Mouse (Mus musculus) liver, embryonic 11.5 days (tissue): ENCODE measurements at regions not wholly inside any gene's neighbourhood (a gene's known extent, or its start where the extent isn't known, plus 50 kb on each side); places are given as distances from the start of the nearest gene placed in this dataset.

Experiments
- ATAC-seq: fragments of 200-750 bp; cut with Nextera tagmentation; replicated peaks from 2 replicates; pipeline ENCODE4 v1.8.0; 2017; ENCODE audit warnings: moderate number of reproducible peaks, mild to moderate bottlenecking, moderate TSS enrichment, moderate library complexity; ENCODE audit not compliant: low FRiP score
- DNase-seq: peaks from one replicate; pipeline ENCODE4 v3.0.0-alpha.2; 2017; ENCODE audit warnings: low spot score
- H3K27ac ChIP-seq: fragments of 300-500 bp; sonication (generic); 2 replicates; pipeline ENCODE4 v1.5.1; 2014; ENCODE audit warnings: mild to moderate bottlenecking, low read depth, low read length, control low read depth
- H3K27me3 ChIP-seq: fragments of 300-500 bp; sonication (generic); replicated peaks from 2 replicates; pipeline ENCODE4 v1.6.1; 2014; ENCODE audit warnings: low read length, mixed read lengths; ENCODE audit not compliant: control insufficient read depth, insufficient read depth
- H3K36me3 ChIP-seq: fragments of 300-500 bp; sonication (generic); 2 replicates; pipeline ENCODE4 v1.6.1; 2014; ENCODE audit warnings: mild to moderate bottlenecking, low read length, moderate library complexity, mixed read lengths; ENCODE audit not compliant: control insufficient read depth, insufficient read depth
- H3K4me1 ChIP-seq: fragments of 300-500 bp; sonication (generic); replicated peaks from 2 replicates; pipeline ENCODE4 v1.6.1; 2014; ENCODE audit warnings: low read length, mixed read lengths; ENCODE audit not compliant: control insufficient read depth, insufficient read depth
- H3K4me2 ChIP-seq: fragments of 300-500 bp; sonication (generic); 2 replicates; pipeline ENCODE4 v1.6.1; 2014; ENCODE audit warnings: mild to moderate bottlenecking, control low read depth, moderate library complexity
- H3K4me3 ChIP-seq: fragments of 300-500 bp; sonication (generic); 2 replicates; pipeline ENCODE4 v1.5.1; 2014; ENCODE audit warnings: low read depth, low read length, control low read depth
- H3K9ac ChIP-seq: fragments of 300-500 bp; sonication (generic); 2 replicates; pipeline ENCODE4 v1.6.1; 2014; ENCODE audit warnings: low read depth, low read length, control low read depth
- H3K9me3 ChIP-seq: fragments of 300-500 bp; sonication (generic); 2 replicates; pipeline ENCODE4 v1.6.1; 2016; ENCODE audit warnings: low read length, inconsistent platforms, mixed read lengths; ENCODE audit not compliant: control insufficient read depth
- WGBS: fragments of 180-500 bp; shearing (Covaris S2); extraction: QIAGEN DNeasy Blood & Tissue Kit; methylation state at CpG from one replicate; pipeline ENCODE4 v1.1.7; 2014; 5-methylcytosine and 5-hydroxymethylcytosine counted together

DNA sequence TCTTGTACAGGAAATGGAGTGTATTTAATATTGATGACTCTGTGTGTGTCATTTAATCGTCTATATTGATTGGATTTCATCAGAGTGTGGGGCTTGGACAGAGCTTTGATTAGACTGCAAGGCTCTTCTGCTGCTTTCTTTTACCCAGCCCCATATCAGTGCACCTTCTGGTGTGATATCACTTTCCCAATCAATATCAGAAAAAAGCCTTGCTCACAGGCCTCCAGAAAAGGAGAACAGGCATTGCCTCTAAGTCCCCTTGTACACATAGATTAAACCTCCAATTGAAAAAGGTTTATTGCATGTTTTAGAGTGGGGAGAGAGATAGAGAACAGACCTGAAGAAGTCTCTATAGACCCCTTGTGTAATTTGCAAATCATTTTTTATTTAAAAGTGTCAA lies 831.6 kb upstream of the Zeb2 start:
- H3K36me3 ChIP-seq = no peaks in the 10 kb centered on the region

DNA sequence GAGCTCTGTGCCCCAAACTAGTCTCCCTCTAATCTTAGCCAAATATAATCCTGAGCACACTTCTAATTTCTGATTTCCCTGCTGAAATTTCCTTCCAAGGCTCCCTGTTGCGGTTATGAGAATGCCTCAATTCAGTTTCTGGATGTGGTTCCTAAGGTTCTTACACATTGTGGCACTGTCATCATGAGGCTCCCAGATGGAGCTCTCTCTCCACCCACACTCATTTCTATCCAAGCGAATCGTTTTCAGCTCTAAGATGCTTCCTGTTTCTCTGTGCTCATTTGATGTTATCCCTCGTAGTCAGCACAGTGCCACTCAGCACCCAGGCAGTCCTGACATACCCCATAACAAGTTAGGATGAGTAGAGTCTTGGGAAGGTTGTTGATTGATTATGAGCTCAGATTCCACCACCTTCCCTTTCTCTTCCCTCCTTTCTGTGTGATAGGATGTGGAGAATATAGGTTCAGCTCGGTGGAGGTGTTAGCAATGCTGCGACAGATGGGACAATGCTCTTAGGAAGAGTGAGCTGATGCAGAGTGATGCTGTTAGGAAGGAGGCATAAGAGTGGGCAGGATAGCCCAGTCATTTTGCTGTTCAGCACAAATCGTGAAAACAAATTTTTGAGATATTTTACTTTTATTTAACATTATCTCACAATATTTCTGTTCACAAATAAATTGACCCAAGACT lies 808.7 kb upstream of the Zeb2 start:
- no peaks in the 10 kb centered on the region for H3K9me3 ChIP-seq
- H3K27me3 ChIP-seq = no peaks in the 10 kb centered on the region
- DNase-seq (no peak), ATAC-seq (no peak)
- H3K4me2 ChIP-seq = no peak overlapping the region
- no peak overlapping the region for H3K4me3 ChIP-seq
- no peaks in the 10 kb centered on the region for H3K4me1 ChIP-seq
- no peak overlapping the region for H3K27ac ChIP-seq
- 74% methylated on average over 7 of the region's 7 CpGs for WGBS
- no peaks in the 10 kb centered on the region for H3K36me3 ChIP-seq
- H3K9ac ChIP-seq = no peak overlapping the region

More for the DNA sequence above, 831.6 kb upstream of the Zeb2 start:
- WGBS = 59% methylated on average over 1 of the region's 1 CpGs
- Histone ChIP-seq H3K9me3 (no peaks in the 10 kb centered on the region), H3K4me3 (no peak overlapping the region), H3K27ac (no peak overlapping the region), H3K4me1 (no peaks in the 10 kb centered on the region), H3K27me3 (no peaks in the 10 kb centered on the region), H3K4me2 (no peak overlapping the region), H3K9ac (no peak overlapping the region)
- DNase-seq (no peak), ATAC-seq (no peak)

DNA sequence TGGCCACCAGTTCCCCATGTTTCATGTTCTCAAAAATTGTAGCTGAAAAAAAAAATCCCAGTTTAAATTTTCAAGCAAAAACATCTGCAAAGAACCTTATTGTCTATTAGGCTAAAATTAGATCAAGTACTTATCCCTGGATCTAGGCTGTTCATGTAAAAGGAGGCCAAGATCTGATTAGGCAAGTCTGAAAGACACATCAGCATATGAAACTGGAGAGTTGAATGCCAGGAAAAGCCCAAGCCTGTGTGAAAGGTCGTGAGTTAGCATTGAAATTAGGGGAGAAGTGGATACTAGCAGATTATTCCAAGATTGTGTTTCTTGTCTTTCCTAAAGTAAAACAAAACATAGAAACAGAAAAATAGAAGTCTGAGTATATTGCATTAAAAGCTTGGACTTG lies 791.7 kb upstream of the Zeb2 start:
- Histone ChIP-seq H3K27ac (no peak overlapping the region), H3K27me3 (no peaks in the 10 kb centered on the region), H3K4me3 (no peak overlapping the region), H3K9ac (no peak overlapping the region), H3K9me3 (no peaks in the 10 kb centered on the region), H3K4me2 (no peak overlapping the region), H3K36me3 (no peaks in the 10 kb centered on the region), H3K4me1 (no peaks in the 10 kb centered on the region)
- DNase-seq (no peak), ATAC-seq (no peak)
- 50% methylated on average over 1 of the region's 1 CpGs for WGBS

DNA sequence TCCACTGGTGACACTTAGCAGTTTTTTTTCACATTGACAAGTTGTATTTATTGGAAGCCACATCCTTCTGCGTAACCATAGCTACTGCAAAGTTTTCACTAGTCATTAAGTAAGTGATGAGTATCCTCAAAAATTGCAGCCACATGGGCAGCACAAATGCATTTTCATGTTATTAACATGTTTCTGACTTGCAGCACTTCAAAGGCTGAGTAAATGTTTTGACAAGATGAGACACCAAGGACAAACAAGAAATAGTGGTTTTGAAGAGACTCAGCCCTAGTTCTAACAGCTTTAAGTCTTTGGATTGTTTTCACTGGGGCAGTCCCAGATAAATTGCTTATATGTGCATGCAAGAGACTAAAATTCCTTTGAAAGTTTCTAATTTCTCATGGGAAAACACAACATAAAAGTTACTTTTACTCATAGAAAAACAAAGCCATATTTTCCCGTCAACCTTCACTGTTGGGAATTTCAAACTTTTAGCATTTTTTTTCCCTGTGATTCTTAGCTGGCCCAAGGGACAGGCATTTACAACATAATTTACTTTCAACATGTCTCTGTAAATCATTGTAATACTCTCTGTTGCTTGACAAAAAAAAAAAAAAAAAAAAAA lies 787.5 kb upstream of the Zeb2 start:
- H3K27ac ChIP-seq = no peak overlapping the region
- no peak for ATAC-seq
- 82% methylated on average over 2 of the region's 2 CpGs for WGBS
- H3K4me3 ChIP-seq = no peak overlapping the region
- H3K4me2 ChIP-seq = no peak overlapping the region
- no peaks in the 10 kb centered on the region for H3K4me1 ChIP-seq
- H3K9ac ChIP-seq = no peak overlapping the region
- no peak for DNase-seq
- no peaks in the 10 kb centered on the region for H3K36me3 ChIP-seq
- no peaks in the 10 kb centered on the region for H3K9me3 ChIP-seq
- H3K27me3 ChIP-seq = no peaks in the 10 kb centered on the region

DNA sequence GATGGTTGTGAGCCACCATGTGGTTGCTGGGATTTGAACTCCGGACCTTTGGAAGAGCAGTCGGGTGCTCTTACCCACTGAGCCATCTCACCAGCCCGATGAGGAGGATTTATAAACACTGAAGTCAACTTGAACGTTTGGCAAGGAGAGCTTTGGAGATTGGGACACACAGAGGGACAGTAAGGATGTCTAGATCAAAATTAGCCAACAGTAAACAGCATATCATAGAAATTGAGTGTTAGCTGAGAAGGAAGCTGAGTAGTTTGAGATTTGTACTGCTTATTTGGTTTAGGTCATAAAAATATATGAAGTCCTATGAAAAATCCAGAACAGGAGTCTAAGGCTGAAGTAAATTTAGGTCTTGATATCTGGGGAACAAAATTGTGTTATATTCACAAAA lies 786.9 kb upstream of the Zeb2 start:
- no peak for ATAC-seq
- no peak for DNase-seq
- Histone ChIP-seq H3K9ac (no peak overlapping the region), H3K4me2 (no peak overlapping the region), H3K9me3 (no peaks in the 10 kb centered on the region), H3K27me3 (no peaks in the 10 kb centered on the region), H3K27ac (no peak overlapping the region), H3K4me1 (no peaks in the 10 kb centered on the region), H3K4me3 (no peak overlapping the region), H3K36me3 (no peaks in the 10 kb centered on the region)
- 84% methylated on average over 4 of the region's 4 CpGs for WGBS

DNA sequence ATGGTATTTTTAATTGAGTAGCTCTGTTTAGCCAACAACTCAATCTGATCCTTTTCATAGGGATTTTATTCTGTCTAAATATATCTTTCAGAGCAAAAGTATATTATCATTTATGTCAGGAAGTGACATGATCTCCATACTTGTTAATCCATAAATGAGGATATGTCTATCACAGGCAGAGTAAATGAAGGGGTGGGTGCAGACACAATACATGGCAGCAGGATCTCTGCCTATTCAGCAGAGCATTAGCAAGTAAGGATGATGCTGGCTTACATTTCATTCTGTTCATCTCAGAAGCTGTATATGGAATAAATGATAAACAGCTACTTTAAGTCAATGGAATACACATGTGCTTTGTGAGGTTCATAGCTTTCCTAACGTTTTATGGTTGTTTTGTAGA lies 786.2 kb upstream of the Zeb2 start:
- Histone ChIP-seq H3K4me3 (no peak overlapping the region), H3K9ac (no peak overlapping the region), H3K27ac (no peak overlapping the region), H3K36me3 (no peaks in the 10 kb centered on the region), H3K9me3 (no peaks in the 10 kb centered on the region), H3K4me2 (no peak overlapping the region), H3K4me1 (no peaks in the 10 kb centered on the region), H3K27me3 (no peaks in the 10 kb centered on the region)
- no peak for ATAC-seq
- no peak for DNase-seq
- 67% methylated on average over 1 of the region's 1 CpGs for WGBS

DNA sequence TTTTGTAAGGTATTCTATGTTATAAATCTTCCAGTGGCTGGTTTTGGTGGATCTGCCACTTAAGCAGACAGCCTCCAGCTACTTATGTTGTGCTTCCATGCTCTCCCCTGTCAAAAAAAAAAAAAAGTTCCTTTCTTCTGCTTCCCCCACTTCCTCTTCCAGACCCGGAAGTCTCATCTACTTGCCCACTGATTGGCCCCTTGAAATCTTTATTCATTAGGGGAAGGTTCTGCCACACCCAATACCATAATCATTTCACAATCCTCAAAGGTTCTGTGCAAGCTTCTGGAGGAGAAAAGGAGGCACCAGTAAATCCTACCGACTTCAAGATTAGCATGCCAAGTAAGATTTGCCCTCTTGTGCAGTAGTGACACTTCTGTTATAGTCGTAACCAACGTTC lies 784.7 kb upstream of the Zeb2 start:
- 82% methylated on average over 4 of the region's 4 CpGs for WGBS
- no peak for ATAC-seq
- Histone ChIP-seq H3K27ac (no peak overlapping the region), H3K9ac (no peak overlapping the region), H3K36me3 (no peaks in the 10 kb centered on the region), H3K4me3 (no peak overlapping the region), H3K4me1 (no peaks in the 10 kb centered on the region), H3K4me2 (no peak overlapping the region), H3K9me3 (no peaks in the 10 kb centered on the region), H3K27me3 (no peaks in the 10 kb centered on the region)
- no peak for DNase-seq

DNA sequence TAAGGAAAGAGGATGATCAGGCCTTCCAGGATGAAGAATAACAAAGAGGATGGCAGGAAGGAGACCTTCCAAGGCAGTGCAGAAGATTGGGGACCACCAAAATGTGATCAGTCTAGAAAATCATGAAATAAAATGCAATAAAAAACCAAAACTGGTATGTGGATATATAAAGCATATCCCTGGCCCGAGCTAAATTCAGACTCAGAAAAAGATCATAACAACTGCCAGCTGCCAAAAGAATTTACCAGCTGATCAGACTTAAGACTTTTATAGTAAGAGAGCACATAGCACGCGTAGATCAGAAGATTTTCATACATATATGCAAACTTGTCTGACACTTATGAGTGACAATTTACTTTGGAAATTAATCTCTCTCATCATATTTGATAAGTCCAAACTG lies 767.5 kb upstream of the Zeb2 start:
- no peak for DNase-seq
- 82% methylated on average over 3 of the region's 3 CpGs for WGBS

DNA sequence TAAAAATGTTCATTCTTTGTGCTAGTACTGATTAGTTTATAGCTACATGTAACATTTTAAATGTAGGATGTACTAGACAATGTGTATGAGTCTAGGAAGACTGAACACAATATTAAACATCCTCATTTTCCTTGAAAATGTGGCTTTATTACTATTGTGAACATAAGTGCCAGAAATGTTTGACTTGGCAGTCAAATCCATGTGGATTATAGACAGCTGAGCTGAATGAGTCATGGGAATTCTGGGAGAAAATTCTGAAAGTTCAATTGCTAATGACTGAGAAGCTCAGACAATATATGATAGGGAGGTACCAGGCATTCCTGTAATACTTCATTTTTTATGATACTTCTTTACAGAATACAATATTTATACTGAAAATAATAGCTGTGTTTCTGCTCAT lies 761.5 kb upstream of the Zeb2 start:
- no peak overlapping the region for H3K9ac ChIP-seq
- H3K4me3 ChIP-seq = no peak overlapping the region
- H3K36me3 ChIP-seq = no peaks in the 10 kb centered on the region
- DNase-seq (no peak), ATAC-seq (no peak)
- no peaks in the 10 kb centered on the region for H3K27me3 ChIP-seq
- no peaks in the 10 kb centered on the region for H3K9me3 ChIP-seq
- no peak overlapping the region for H3K4me2 ChIP-seq
- no peak overlapping the region for H3K27ac ChIP-seq
- no peaks in the 10 kb centered on the region for H3K4me1 ChIP-seq

More for the DNA sequence above, 767.5 kb upstream of the Zeb2 start:
- Histone ChIP-seq H3K4me3 (no peak overlapping the region), H3K27me3 (no peaks in the 10 kb centered on the region), H3K4me1 (no peaks in the 10 kb centered on the region), H3K4me2 (no peak overlapping the region), H3K27ac (no peak overlapping the region), H3K9ac (no peak overlapping the region), H3K9me3 (no peaks in the 10 kb centered on the region), H3K36me3 (no peaks in the 10 kb centered on the region)
- ATAC-seq = no peak
